Mouse (Mus musculus) heart, embryonic 14.5 days (tissue): ENCODE results near the gene Cpn1. TPM values are rescaled to one million over a fixed set of nuclear protein-coding genes. Genes with fewer than 3 reads are reported as not detected.

Experiments
- ATAC-seq: fragments of 200-750 bp; cut with Nextera tagmentation; 2 replicates; pipeline ENCODE4 v1.8.0; 2017; ENCODE audit warnings: low read depth, moderate TSS enrichment; ENCODE audit not compliant: insufficient number of reproducible peaks, insufficient read depth, low FRiP score
- H3K27ac ChIP-seq, 2 experiments: fragments of 200-500 bp in 1 of 2; fragments of 300-500 bp in 1 of 2; sonication (generic) in 1 of 2; replicated peaks in 1 of 2; 2 replicates each; pipeline ENCODE4 v1.5.1; 2012 to 2014; ENCODE audit warnings: low read depth in 2 of 2, low read length in 2 of 2, control low read depth in 1 of 2, mild to moderate bottlenecking in 1 of 2, mixed read lengths in 1 of 2; ENCODE audit not compliant: control insufficient read depth in 1 of 2, insufficient read depth in 1 of 2
- H3K27me3 ChIP-seq: fragments of 300-500 bp; sonication (generic); 2 replicates; pipeline ENCODE4 v1.6.1; 2014; ENCODE audit warnings: mild to moderate bottlenecking, low read length, control low read depth; ENCODE audit not compliant: control insufficient read depth, insufficient read depth
- H3K36me3 ChIP-seq: fragments of 300-500 bp; sonication (generic); 2 replicates; pipeline ENCODE4 v1.6.1; 2014; ENCODE audit warnings: mild to moderate bottlenecking, control low read depth, low read length, mixed read lengths; ENCODE audit not compliant: control insufficient read depth, insufficient read depth
- H3K4me1 ChIP-seq, 2 experiments: fragments of 200-500 bp in 1 of 2; fragments of 300-500 bp in 1 of 2; sonication (generic) in 1 of 2; 2 replicates each; pipeline ENCODE4 v1.6.1; 2012 to 2014; ENCODE audit warnings: low read length in 2 of 2, control low read depth in 1 of 2, mixed read lengths in 1 of 2; ENCODE audit not compliant: control insufficient read depth in 2 of 2, insufficient read depth in 2 of 2
- H3K4me2 ChIP-seq: fragments of 300-500 bp; sonication (generic); 2 replicates; pipeline ENCODE4 v1.6.1; 2014; ENCODE audit warnings: mild to moderate bottlenecking, low read length
- H3K4me3 ChIP-seq, 2 experiments: fragments of 200-500 bp in 1 of 2; fragments of 300-500 bp in 1 of 2; sonication (generic) in 1 of 2; 2 replicates each; pipeline ENCODE4 v1.5.1; 2012 to 2014; ENCODE audit warnings: low read length in 2 of 2, mild to moderate bottlenecking in 2 of 2, control low read depth in 1 of 2, low read depth in 1 of 2, moderate library complexity in 1 of 2; ENCODE audit not compliant: control insufficient read depth in 1 of 2, insufficient read depth in 1 of 2
- H3K9ac ChIP-seq: fragments of 300-500 bp; sonication (generic); 2 replicates; pipeline ENCODE4 v1.6.1; 2014; ENCODE audit warnings: mild to moderate bottlenecking, low read length
- H3K9me3 ChIP-seq: fragments of 300-500 bp; sonication (generic); 2 replicates; pipeline ENCODE4 v1.6.1; 2016; ENCODE audit warnings: low read length, control low read depth; ENCODE audit not compliant: control insufficient read depth
- WGBS: fragments of 180-500 bp; shearing (Covaris S2); extraction: QIAGEN DNeasy Blood & Tissue Kit; methylation state at CpG from one replicate; pipeline ENCODE4 v1.1.7; 2014; 5-methylcytosine and 5-hydroxymethylcytosine counted together
- polyA plus RNA-seq: library from polyadenylated mRNA; unstranded; fragments of >200 nt; fragmentation: Nextera tagmentation; extraction: Ambion mirVana; gene quantifications from 2 replicates; pipeline ENCODE4 v1.2.1, GENCODE M21; 2014

Cpn1 gene
- polyA plus RNA-seq, 1 experiment from 2014 or later = 0.91 TPM

GRCm38 (mm10) chr19:43939171-43939768 lies 47.1 kb downstream of the Cpn1 start:
- Histone ChIP-seq H3K4me2 (peak overlapping the region; percentile 87), H3K4me3 (peak overlapping the region; percentile 74 to 83), H3K27me3 (no peaks in the 10 kb centered on the region), H3K9me3 (no peaks in the 10 kb centered on the region), H3K4me1 (peaks cover 17 to 31% of the 10 kb centered on the region in 2 experiments), H3K9ac (peak overlapping the region; percentile 85), H3K27ac (peak overlapping the region; percentile 43 to 79; a peak in 3 of 4 replicates), H3K36me3 (no peaks in the 10 kb centered on the region)
- no peak for ATAC-seq
- WGBS = 12% methylated on average over 16 of the region's 16 CpGs

GRCm38 (mm10) chr19:43938355-43938754 lies 48.0 kb downstream of the Cpn1 start:
- WGBS = 11% methylated on average over 11 of the region's 11 CpGs
- Histone ChIP-seq H3K4me3 (peak overlapping the region; percentile 15 to 83; a peak in 2 of 4 replicates), H3K9me3 (no peaks in the 10 kb centered on the region), H3K27me3 (no peaks in the 10 kb centered on the region), H3K27ac (peak overlapping the region; percentile 41 to 79; a peak in 3 of 4 replicates), H3K4me1 (peaks cover 17 to 31% of the 10 kb centered on the region in 2 experiments), H3K36me3 (no peaks in the 10 kb centered on the region), H3K4me2 (peak overlapping the region; percentile 87), H3K9ac (peak overlapping the region; percentile 40; the same call in 1 of the 2 replicates)
- ATAC-seq = no peak

GRCm38 (mm10) chr19:43930926-43931325 lies 55.4 kb downstream of the Cpn1 start:
- Histone ChIP-seq H3K9ac (no peak overlapping the region), H3K4me1 (peaks cover 11 to 31% of the 10 kb centered on the region in 2 experiments), H3K4me2 (no peak overlapping the region), H3K36me3 (no peaks in the 10 kb centered on the region), H3K9me3 (no peaks in the 10 kb centered on the region), H3K27ac (no peak overlapping the region), H3K27me3 (no peaks in the 10 kb centered on the region), H3K4me3 (no peak overlapping the region)
- ATAC-seq = no peak
- 85% methylated on average over 6 of the region's 6 CpGs for WGBS

GRCm38 (mm10) chr19:43930366-43930765 lies 56.0 kb downstream of the Cpn1 start:
- no peaks in the 10 kb centered on the region for H3K27me3 ChIP-seq
- ATAC-seq = no peak
- H3K4me2 ChIP-seq = peak overlapping the region; percentile 29; the same call in 1 of the 2 replicates
- H3K9ac ChIP-seq = peak overlapping the region; percentile 21
- H3K4me1 ChIP-seq = peaks cover 11 to 31% of the 10 kb centered on the region in 2 experiments
- H3K36me3 ChIP-seq = no peaks in the 10 kb centered on the region
- WGBS = 31% methylated on average over 7 of the region's 7 CpGs
- H3K9me3 ChIP-seq = no peaks in the 10 kb centered on the region
- peak overlapping the region in 1 of 2 experiments; percentile 33; a peak in 1 of 4 replicates for H3K27ac ChIP-seq
- no peak overlapping the region for H3K4me3 ChIP-seq

GRCm38 (mm10) chr19:43929869-43930268 lies 56.5 kb downstream of the Cpn1 start:
- peak overlapping the region; percentile 29; the same call in 1 of the 2 replicates for H3K4me2 ChIP-seq

GRCm38 (mm10) chr19:43927967-43928366 lies 58.4 kb downstream of the Cpn1 start:
- ATAC-seq = no peak
- 69% methylated on average over 5 of the region's 5 CpGs for WGBS

More at GRCm38 (mm10) chr19:43929869-43930268, 56.5 kb downstream of the Cpn1 start:
- no peak for ATAC-seq
- 33% methylated on average over 11 of the region's 11 CpGs for WGBS
- no peaks in the 10 kb centered on the region for H3K27me3 ChIP-seq
- H3K4me1 ChIP-seq = peaks cover 11 to 31% of the 10 kb centered on the region in 2 experiments
- H3K36me3 ChIP-seq = no peaks in the 10 kb centered on the region
- H3K27ac ChIP-seq = no peak overlapping the region
- no peaks in the 10 kb centered on the region for H3K9me3 ChIP-seq
- H3K9ac ChIP-seq = peak overlapping the region; percentile 21
- H3K4me3 ChIP-seq = no peak overlapping the region

GRCm38 (mm10) chr19:43927057-43927456 lies 59.3 kb downstream of the Cpn1 start:
- Histone ChIP-seq H3K27me3 (no peaks in the 10 kb centered on the region), H3K4me2 (no peak overlapping the region), H3K4me1 (peaks cover 11 to 35% of the 10 kb centered on the region in 2 experiments), H3K4me3 (no peak overlapping the region), H3K9ac (no peak overlapping the region), H3K27ac (no peak overlapping the region), H3K36me3 (peaks cover 5% of the 10 kb centered on the region; the same call in 1 of the 2 replicates), H3K9me3 (peaks cover 3% of the 10 kb centered on the region; the same call in 1 of the 2 replicates)
- 64% methylated on average over 10 of the region's 10 CpGs for WGBS
- ATAC-seq = no peak

More at GRCm38 (mm10) chr19:43927967-43928366, 58.4 kb downstream of the Cpn1 start:
- H3K9ac ChIP-seq = no peak overlapping the region
- no peak overlapping the region for H3K4me2 ChIP-seq
- peaks cover 11 to 34% of the 10 kb centered on the region in 2 experiments for H3K4me1 ChIP-seq
- peaks cover 5% of the 10 kb centered on the region; the same call in 1 of the 2 replicates for H3K36me3 ChIP-seq
- H3K27me3 ChIP-seq = no peaks in the 10 kb centered on the region
- no peak overlapping the region for H3K4me3 ChIP-seq
- H3K9me3 ChIP-seq = peaks cover 3% of the 10 kb centered on the region; the same call in 1 of the 2 replicates
- H3K27ac ChIP-seq = no peak overlapping the region
